Mouse (Mus musculus) olfactory bulb, adult 2 months (tissue): ENCODE data around the gene Ddah2.

Experiments
- CTCF ChIP-seq: fragments of 200-500 bp; IDR thresholded peaks from 2 replicates; pipeline ENCODE4 v1.5.1; 2012; ENCODE audit warnings: low read depth, mild to moderate bottlenecking, low read length, moderate library complexity; ENCODE audit not compliant: insufficient read depth
- POLR2A ChIP-seq: fragments of 200-500 bp; IDR thresholded peaks from 2 replicates; pipeline ENCODE4 v1.6.1; 2012; ENCODE audit warnings: mild to moderate bottlenecking, low read depth, low read length, moderate library complexity; ENCODE audit not compliant: insufficient read depth

- TF ChIP-seq CTCF: no peak
- no peak for TF ChIP-seq POLR2A
Observed at GRCm38 (mm10) chr17:35023221-35023620, 35.6 kb upstream of the Ddah2 start.
